Mouse (Mus musculus): ENCODE measurements around the gene Bicra. TPM values are rescaled to one million over a fixed set of nuclear protein-coding genes. Genes with fewer than 3 reads are reported as not detected.

The Bicra gene
- polyA plus RNA-seq (2017; shearing (Covaris generic)), result 1 to 10 TPM; 3.6 to 3.9 TPM

- peak; percentile 17 for ATAC-seq
Measured at GRCm38 (mm10) chr7:16047338-16048146, at the start of gene Bicra. Gene Bicra, minus strand, starts transcription at chr7:16047921.

GRCm38 (mm10) chr7:16094592-16094991, 46.9 kb upstream of the Bicra start:
- no peak for ATAC-seq

- no peak for ATAC-seq
Measured at GRCm38 (mm10) chr7:16087587-16087986, 39.9 kb upstream of the Bicra start.

GRCm38 (mm10) chr7:16083361-16083760, 35.6 kb upstream of the Bicra start:
- no peak for ATAC-seq

GRCm38 (mm10) chr7:16080581-16080980, 32.9 kb upstream of the Bicra start:
- ATAC-seq, result no peak

GRCm38 (mm10) chr7:16079947-16080346, 32.2 kb upstream of the Bicra start:
- no peak for ATAC-seq

- no peak for ATAC-seq
Measured at GRCm38 (mm10) chr7:16071906-16072305, 24.2 kb upstream of the Bicra start.

GRCm38 (mm10) chr7:16070846-16071245, 23.1 kb upstream of the Bicra start:
- no peak for ATAC-seq

GRCm38 (mm10) chr7:16063490-16063889, 15.8 kb upstream of the Bicra start:
- ATAC-seq, result no peak

GRCm38 (mm10) chr7:16062099-16062420, 14.3 kb upstream of the Bicra start:
- no peak for ATAC-seq

GRCm38 (mm10) chr7:16061219-16062098, 13.7 kb upstream of the Bicra start, which contains the start of gene Zfp541:
Gene Zfp541, plus strand, starts transcription at chr7:16061814.
- no peak for ATAC-seq

GRCm38 (mm10) chr7:16057136-16057534, 9.4 kb upstream of the Bicra start:
- ATAC-seq, result peak; percentile 76

GRCm38 (mm10) chr7:16056459-16057135, 8.9 kb upstream of the Bicra start:
- ATAC-seq, result peak; percentile 6

- no peak for ATAC-seq
Measured at GRCm38 (mm10) chr7:16055665-16056064, 7.9 kb upstream of the Bicra start.

- ATAC-seq, result no peak
Measured at GRCm38 (mm10) chr7:16054966-16055365, 7.2 kb upstream of the Bicra start.

GRCm38 (mm10) chr7:16053105-16053504, 5.4 kb upstream of the Bicra start:
- ATAC-seq, result peak; percentile 15

GRCm38 (mm10) chr7:16052684-16053083, 5.0 kb upstream of the Bicra start:
- ATAC-seq, result peak; percentile 52

GRCm38 (mm10) chr7:16051883-16052595, 4.3 kb upstream of the Bicra start:
- peak; percentile 37 for ATAC-seq

GRCm38 (mm10) chr7:16050600-16050999, 2.9 kb upstream of the Bicra start:
- ATAC-seq, result no peak

- ATAC-seq, result no peak
Measured at GRCm38 (mm10) chr7:16049576-16049915, 1.8 kb upstream of the Bicra start.

- no peak for ATAC-seq
Measured at GRCm38 (mm10) chr7:16048675-16049575, 1.2 kb upstream of the Bicra start.
